13 mouse cellular contexts compared by ENCODE assay signal in the genomic region with DNA sequence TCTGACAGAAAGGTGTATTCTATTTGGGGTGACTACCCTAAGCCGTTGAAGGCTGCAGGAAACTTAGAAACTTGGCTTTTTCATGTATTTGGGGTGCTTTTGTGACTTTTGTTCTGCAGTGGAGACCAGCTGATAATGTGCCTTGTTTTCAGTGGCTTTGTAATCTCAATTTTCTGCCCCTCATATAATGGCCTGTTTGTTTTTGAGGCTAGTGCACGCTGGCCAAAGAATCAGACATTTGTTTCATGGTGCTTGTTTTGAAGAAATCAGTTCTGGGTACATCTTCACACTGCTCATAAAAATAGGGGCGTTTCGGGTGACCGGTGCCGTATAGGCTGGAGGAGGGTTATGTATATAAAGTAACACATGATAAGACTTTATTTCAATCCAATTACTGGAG. TPM values are rescaled to one million over a fixed set of nuclear protein-coding genes. Genes with fewer than 3 reads are reported as not detected.
DNase-seq lines count a peak whose midpoint lies in the region; ATAC-seq and TF ChIP-seq lines count a peak whose summit lies in the region.
"Had no signal": no experiment of that assay in that cellular context is flagged by ENCODE, and none has a peak within 500 bp of the region (broad histone marks: within the 10 kb centered on the region; RNA-seq: fewer than 3 reads in every experiment).

No protein-coding gene starts in this region.

- no peak for ATAC-seq in heart, embryonic 12.5 days (ENCODE audit: insufficient number of reproducible peaks, low FRiP score)
- ATAC-seq in neural tube, embryonic 13.5 days (ENCODE audit: low read depth) = no peak
- no peak for ATAC-seq in intestine, postnatal 0 days
- ATAC-seq: CD4-positive, CD25-positive, alpha-beta regulatory T cell, adult 4 months; hindbrain, embryonic 16.5 days; midbrain, embryonic 15.5 days had no signal

- H3K4me2 ChIP-seq in heart, embryonic 12.5 days = peak overlapping the region; percentile 48
- H3K4me2 ChIP-seq in neural tube, embryonic 13.5 days = no peak overlapping the region
- peak overlapping the region; percentile 27; the same call in 1 of the 2 replicates for H3K4me2 ChIP-seq in intestine, postnatal 0 days (replicated peaks; ENCODE audit: low read depth)
- H3K4me2 ChIP-seq: midbrain, embryonic 15.5 days had no signal

- peak overlapping the region; percentile 95 for H3K27ac ChIP-seq in heart, embryonic 12.5 days (ENCODE audit: poor library complexity, severe bottlenecking)
- H3K27ac ChIP-seq in neural tube, embryonic 13.5 days (replicated peaks) = 0 out of 2 replicates have a peak overlapping the region, but pooled peaks have one; percentile 61
- 0 out of 2 replicates have a peak overlapping the region, but pooled peaks have one; percentile 61 for H3K27ac ChIP-seq in intestine, postnatal 0 days (ENCODE audit: low read depth, low read length)
- H3K27ac ChIP-seq: midbrain, embryonic 15.5 days had no signal

- WGBS in heart, embryonic 12.5 days = 51% methylated on average over 6 of the region's 6 CpGs
- 61% methylated on average over 6 of the region's 6 CpGs for WGBS in neural tube, embryonic 13.5 days
- 37% methylated on average over 6 of the region's 6 CpGs for WGBS in intestine, postnatal 0 days

- H3K4me3 ChIP-seq in heart, embryonic 12.5 days = no peak overlapping the region
- no peak overlapping the region for H3K4me3 ChIP-seq in neural tube, embryonic 13.5 days
- H3K4me3 ChIP-seq in intestine, postnatal 0 days (ENCODE audit: low read depth, low read length) = no peak overlapping the region
- H3K4me3 ChIP-seq: midbrain, embryonic 15.5 days had no signal

- H3K9me3 ChIP-seq in heart, embryonic 12.5 days (replicated peaks) = no peaks in the 10 kb centered on the region
- H3K9me3 ChIP-seq in neural tube, embryonic 13.5 days = no peaks in the 10 kb centered on the region
- no peaks in the 10 kb centered on the region for H3K9me3 ChIP-seq in intestine, postnatal 0 days (ENCODE audit: control insufficient read depth)
- H3K9me3 ChIP-seq: midbrain, embryonic 15.5 days had no signal

- DNase-seq in heart, adult 8-10 months (ENCODE audit: low spot score) = no peak
- DNase-seq in neural tube, embryonic 10.5 days (ENCODE audit: extremely low spot score, low spot score) = no peak
- no peak for DNase-seq in urinary bladder, postnatal 36 days (ENCODE audit: low spot score in 2 of 2)
- no peak for DNase-seq in spleen, adult 18-20 months
- DNase-seq in thymus, postnatal 14 days = no peak
- DNase-seq: gastrocnemius, postnatal 10 days; layer of hippocampus, adult 9-11 months had no signal

- 0 out of 2 replicates have a peak, but pooled peaks cover 5% of the 10 kb centered on the region for H3K36me3 ChIP-seq in heart, embryonic 12.5 days
- H3K36me3 ChIP-seq in neural tube, embryonic 13.5 days = no peaks in the 10 kb centered on the region
- H3K36me3 ChIP-seq in intestine, postnatal 0 days (ENCODE audit: control insufficient read depth, insufficient read depth) = peaks cover 7% of the 10 kb centered on the region; the same call in 1 of the 2 replicates
- H3K36me3 ChIP-seq: midbrain, embryonic 15.5 days had no signal

- no peak for TF ChIP-seq CTCF in intestine, postnatal 0 days (IDR thresholded peaks at IDR 0.05; ENCODE audit: low read depth)

- peak overlapping the region; percentile 13; the same call in 1 of the 2 replicates for H3K9ac ChIP-seq in heart, embryonic 12.5 days
- H3K9ac ChIP-seq in neural tube, embryonic 13.5 days = no peak overlapping the region
- no peak overlapping the region for H3K9ac ChIP-seq in intestine, postnatal 0 days (ENCODE audit: low read depth, low read length)
- H3K9ac ChIP-seq: midbrain, embryonic 15.5 days had no signal

- H3K27me3 ChIP-seq in heart, embryonic 12.5 days (replicated peaks) = no peaks in the 10 kb centered on the region
- H3K27me3 ChIP-seq in neural tube, embryonic 13.5 days = no peaks in the 10 kb centered on the region
- H3K27me3 ChIP-seq in intestine, postnatal 0 days (replicated peaks; ENCODE audit: control insufficient read depth, insufficient read depth, low read length) = no peaks in the 10 kb centered on the region
- H3K27me3 ChIP-seq: midbrain, embryonic 15.5 days had no signal

- peaks cover 73% of the 10 kb centered on the region for H3K4me1 ChIP-seq in heart, embryonic 12.5 days (replicated peaks)
- H3K4me1 ChIP-seq in neural tube, embryonic 13.5 days (replicated peaks) = peaks cover 41% of the 10 kb centered on the region
- peaks cover 35% of the 10 kb centered on the region for H3K4me1 ChIP-seq in intestine, postnatal 0 days (replicated peaks; ENCODE audit: control insufficient read depth, insufficient read depth, low read length)

RNA-seq across cellular contexts. Expression of gene Mbnl2, which starts 22.4 kb away (rescaled TPM):
- 108 and 114 TPM in 2 replicates for polyA plus RNA-seq in heart, embryonic 12.5 days (2016; fragmentation: Nextera tagmentation; extraction: Ambion mirVana)
- 100 to 1,000 TPM; 236 to 260 (median 252) TPM for total RNA-seq in heart, adult 8-10 months (2022)
- polyA plus RNA-seq in neural tube, embryonic 13.5 days (2015; fragmentation: Nextera tagmentation; extraction: Ambion mirVana) = 39.2 and 39.4 TPM in 2 replicates
- polyA plus RNA-seq in intestine, postnatal 0 days (2015; fragmentation: Nextera tagmentation; extraction: Ambion mirVana) = 94.4 and 99.0 TPM in 2 replicates
